Mouse (Mus musculus) brain, embryonic 14.5 days (tissue): ENCODE results near the gene Tprn.

ENCODE experiments used
- CTCF ChIP-seq: fragments of 200-500 bp; IDR thresholded peaks from 2 replicates; pipeline ENCODE4 v1.5.1; 2012; ENCODE audit warnings: inconsistent platforms, mild to moderate bottlenecking, moderate library complexity, borderline replicate concordance; ENCODE audit not compliant: insufficient read depth, insufficient read length; ENCODE audit errors: extremely low read depth
- POLR2A ChIP-seq: fragments of 200-500 bp; IDR thresholded peaks from 2 replicates; pipeline ENCODE4 v1.6.1; 2012; ENCODE audit warnings: mild to moderate bottlenecking, inconsistent platforms, borderline replicate concordance; ENCODE audit not compliant: poor library complexity, insufficient read depth, insufficient read length, severe bottlenecking; ENCODE audit errors: extremely low read depth

DNA sequence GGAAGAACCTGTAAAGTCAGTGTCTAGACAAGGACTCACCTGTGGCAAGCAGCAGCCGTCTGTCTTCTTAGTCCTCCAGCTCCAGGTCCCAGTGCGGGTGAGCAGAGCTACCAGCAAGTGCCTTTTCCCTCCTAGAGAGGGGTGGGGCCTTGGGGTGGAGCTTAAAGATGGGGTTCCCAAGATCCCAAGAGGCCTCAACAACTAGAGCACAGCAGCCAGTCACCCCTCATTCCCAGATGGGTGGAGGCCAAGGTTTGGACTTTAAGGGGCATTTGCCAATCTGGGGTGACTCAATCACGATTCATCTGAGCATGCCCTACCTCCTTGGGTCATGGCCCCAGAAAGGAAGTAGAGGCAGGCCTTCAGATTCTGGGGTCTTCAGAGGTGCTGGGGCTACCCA lies 22.7 kb upstream of the Tprn start:
- TF ChIP-seq POLR2A (no peak), CTCF (no peak)
